Mouse (Mus musculus) bone marrow, adult 2 months (tissue): ENCODE measurements around the gene Rilp.

Experiments used
- CTCF ChIP-seq: fragments of 200-500 bp; IDR thresholded peaks from 2 replicates; pipeline ENCODE4 v1.5.1; 2011; ENCODE audit warnings: low read length, control low read depth; ENCODE audit not compliant: control insufficient read depth, insufficient read depth
- POLR2A ChIP-seq: fragments of 200-500 bp; IDR thresholded peaks from 2 replicates; pipeline ENCODE4 v1.6.1; 2011; ENCODE audit warnings: low read depth, mild to moderate bottlenecking, control low read depth, low read length, borderline replicate concordance; ENCODE audit not compliant: control insufficient read depth

DNA sequence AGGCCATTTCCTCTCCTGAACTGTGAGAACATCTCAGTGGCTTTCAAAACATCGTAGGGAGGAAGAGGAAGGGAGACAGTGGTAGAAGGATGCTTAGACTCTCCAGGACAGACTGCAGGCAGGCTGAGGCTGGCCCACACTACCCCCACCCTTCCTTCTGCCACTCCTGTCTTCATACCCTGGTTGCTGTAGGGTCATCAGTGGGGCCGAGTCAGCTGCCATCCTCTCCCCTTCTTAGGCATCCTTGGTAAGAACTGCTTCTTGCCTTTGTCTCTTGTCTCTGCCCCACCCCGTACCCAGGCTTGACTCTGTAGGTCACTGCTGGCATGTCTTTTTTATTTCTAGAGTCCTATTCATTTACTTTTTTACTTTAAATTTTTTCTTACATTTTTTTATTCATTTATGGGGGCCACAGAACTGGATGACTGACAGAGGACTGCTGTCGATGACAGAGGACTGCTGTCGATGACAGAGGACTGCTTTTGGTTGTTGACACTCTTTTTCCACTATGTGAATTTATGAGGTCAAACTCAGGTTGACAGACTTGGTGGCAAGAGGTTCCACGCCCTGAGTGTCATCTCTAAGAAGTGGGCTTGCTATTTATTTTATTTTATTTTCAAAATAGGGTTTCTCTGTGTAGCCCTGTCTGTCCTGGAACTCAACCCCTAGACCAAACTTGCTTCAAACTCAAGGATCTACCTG, 23.6 kb downstream of the Rilp start:
- TF ChIP-seq CTCF, result no peak
- no peak for TF ChIP-seq POLR2A
